Mouse (Mus musculus) erythroblast, embryonic 14.5 days (primary cell): ENCODE data around the gene Cbx7.

ENCODE experiments used
- GATA1 ChIP-seq: IDR thresholded peaks from 2 replicates; pipeline ENCODE4 v1.6.1; 2012; ENCODE audit warnings: low read length, inconsistent platforms, mixed read lengths
- TAL1 ChIP-seq: IDR thresholded peaks from 3 replicates; pipeline ENCODE4 v1.6.1; 2012; ENCODE audit warnings: low read length, inconsistent platforms, mixed read lengths

DNA sequence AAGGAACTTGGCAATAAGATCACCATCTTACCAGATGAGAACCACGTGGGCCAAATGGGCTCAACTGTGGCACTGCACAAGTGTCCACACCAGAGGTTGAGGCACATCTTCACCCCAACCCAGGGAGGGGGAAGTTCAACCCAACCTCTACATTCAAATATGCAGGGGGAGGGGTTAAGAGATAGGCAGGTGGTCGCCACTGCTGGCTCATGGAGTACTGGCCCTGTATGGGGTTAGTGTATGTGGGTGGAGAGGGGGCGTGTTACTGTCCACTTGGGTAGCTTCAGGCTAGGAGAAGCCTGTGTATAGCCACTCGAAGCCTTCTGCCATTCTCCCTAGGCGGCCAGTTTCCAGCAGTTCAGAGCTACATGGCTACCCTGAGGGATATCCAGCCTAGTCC is 54.8 kb downstream of the Cbx7 start:
- TF ChIP-seq GATA1 = no peak
- TF ChIP-seq TAL1 = no peak
